Mouse (Mus musculus) liver, embryonic 14.5 days (tissue): ENCODE measurements around the gene Il16.

Experiments used
- CTCF ChIP-seq: IDR thresholded peaks from 2 replicates; pipeline ENCODE4 v1.5.1; 2016; ENCODE audit warnings: antibody characterized with exemption, low read depth, control low read depth
- EP300 ChIP-seq: IDR thresholded peaks from 2 replicates; pipeline ENCODE4 v1.6.1; 2016; ENCODE audit warnings: antibody characterized with exemption, low read depth

GRCm38 (mm10) chr7:83745413-83746106 lies at the start of gene Il16:
- TF ChIP-seq CTCF, result no peak
- TF ChIP-seq EP300, result no peak
